Mouse (Mus musculus): ENCODE measurements around the gene Atp11a. TPM values are rescaled to one million over a fixed set of nuclear protein-coding genes. Genes with fewer than 3 reads are reported as not detected.

Atp11a gene
- polyA plus RNA-seq (2014; fragmentation: Illumina TruSeq; extraction: RNeasy Lipid Tissue Mini Kit (QIAGEN cat#74804); ENCODE audit: low read depth, low replicate concordance): 115 TPM

GRCm38 (mm10) chr8:12756391-12757157 is at the start of gene Atp11a:
Atp11a (plus strand) TSS chr8:12757014.

GRCm38 (mm10) chr8:12873357-12874046 is 116.7 kb downstream of the Atp11a start, which contains the start of gene Mcf2l:
Mcf2l (plus strand) TSS chr8:12873806.

Other genes starting within 250 kb of the Atp11a start
- 3.1 TPM for gene Spaca7, start 184.0 kb upstream of the Atp11a start, polyA plus RNA-seq (2014; fragmentation: Illumina TruSeq; extraction: RNeasy Lipid Tissue Mini Kit (QIAGEN cat#74804); ENCODE audit: low read depth, low replicate concordance)
- 29.7 TPM for gene Tubgcp3, start 84.8 kb upstream of the Atp11a start, polyA plus RNA-seq (2014; fragmentation: Illumina TruSeq; extraction: RNeasy Lipid Tissue Mini Kit (QIAGEN cat#74804); ENCODE audit: low read depth, low replicate concordance)
- 18.5 TPM for gene Mcf2l, start 116.8 kb downstream of the Atp11a start, polyA plus RNA-seq (2014; fragmentation: Illumina TruSeq; extraction: RNeasy Lipid Tissue Mini Kit (QIAGEN cat#74804); ENCODE audit: low read depth, low replicate concordance)

Measured in adipose tissue, adult 10 weeks (tissue).